Mouse (Mus musculus): ENCODE measurements around the gene Lclat1.

Lclat1 gene

DNA sequence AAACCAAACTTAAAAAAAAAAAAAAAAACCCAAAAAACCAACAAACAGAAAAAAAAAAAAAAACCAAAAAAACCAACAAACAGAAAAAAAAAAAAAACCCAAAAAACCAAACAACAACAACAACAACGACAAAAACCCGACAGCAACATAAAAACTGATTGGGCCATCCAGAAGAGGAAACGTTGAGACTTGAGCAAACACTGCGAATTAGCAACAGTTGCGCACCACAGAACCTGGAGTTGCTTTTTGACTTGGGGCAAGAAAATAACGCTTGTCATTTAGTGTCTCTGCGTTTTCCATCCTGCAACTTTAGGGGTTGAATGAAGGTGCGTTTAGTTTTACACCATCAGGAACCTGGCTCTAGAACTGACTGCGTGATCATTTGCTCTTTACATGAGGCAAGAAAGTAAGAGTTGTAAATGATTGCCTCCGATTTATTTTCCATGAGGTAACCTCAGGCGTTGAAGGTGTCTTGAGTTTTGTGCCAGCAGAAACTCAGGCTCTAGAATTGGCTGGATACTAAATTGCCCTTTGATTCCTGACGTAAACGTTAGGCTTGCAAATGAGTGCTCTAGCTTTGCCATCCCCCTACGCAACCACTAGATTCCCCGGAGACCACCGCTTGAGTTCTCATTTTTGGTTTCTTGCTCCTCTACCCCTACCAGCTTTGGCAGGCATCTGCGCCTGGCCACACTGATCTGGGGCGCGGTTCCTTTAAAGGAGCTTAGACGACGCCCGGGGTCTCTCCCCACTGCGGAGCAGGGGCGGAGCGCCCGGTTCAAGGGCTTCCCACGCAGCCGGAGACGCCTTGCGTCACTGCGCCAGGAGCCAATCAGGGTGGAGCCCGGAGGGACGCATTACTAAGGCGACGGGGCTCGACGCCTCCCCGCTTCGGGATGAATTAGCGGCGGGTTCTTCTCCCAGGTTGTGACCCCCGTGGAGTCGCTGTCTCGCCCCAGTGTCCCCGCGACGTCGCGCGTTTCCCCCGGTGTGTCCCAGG lies at the start of gene Lclat1:
TSS of gene Lclat1 (plus strand) at position 828 of the 1,000 bp plus-strand sequence.
- peak; percentile 83 to 94 for DNase-seq (ENCODE audit: low spot score in 2 of 2)

DNA sequence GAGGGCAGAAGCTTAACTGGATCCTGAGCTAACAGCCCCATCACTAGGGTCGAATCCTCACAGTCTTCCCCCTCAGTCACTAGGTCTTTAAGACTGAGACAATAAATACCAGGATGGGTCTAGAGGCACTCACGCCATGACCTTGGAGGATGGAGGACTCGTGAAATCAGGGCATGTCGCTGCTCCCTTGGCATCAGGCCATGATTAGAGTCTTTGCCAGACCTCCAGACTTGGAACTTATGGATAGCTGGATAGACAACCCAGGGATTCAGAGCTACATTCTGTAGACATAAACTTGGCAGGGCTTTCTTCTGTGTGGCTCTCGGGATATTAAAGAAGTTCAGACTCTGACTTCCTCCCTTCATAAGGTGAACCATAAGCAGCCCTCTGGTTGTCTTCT lies 49.5 kb upstream of the Lclat1 start:
- DNase-seq (ENCODE audit: low spot score in 2 of 2) = no peak

DNA sequence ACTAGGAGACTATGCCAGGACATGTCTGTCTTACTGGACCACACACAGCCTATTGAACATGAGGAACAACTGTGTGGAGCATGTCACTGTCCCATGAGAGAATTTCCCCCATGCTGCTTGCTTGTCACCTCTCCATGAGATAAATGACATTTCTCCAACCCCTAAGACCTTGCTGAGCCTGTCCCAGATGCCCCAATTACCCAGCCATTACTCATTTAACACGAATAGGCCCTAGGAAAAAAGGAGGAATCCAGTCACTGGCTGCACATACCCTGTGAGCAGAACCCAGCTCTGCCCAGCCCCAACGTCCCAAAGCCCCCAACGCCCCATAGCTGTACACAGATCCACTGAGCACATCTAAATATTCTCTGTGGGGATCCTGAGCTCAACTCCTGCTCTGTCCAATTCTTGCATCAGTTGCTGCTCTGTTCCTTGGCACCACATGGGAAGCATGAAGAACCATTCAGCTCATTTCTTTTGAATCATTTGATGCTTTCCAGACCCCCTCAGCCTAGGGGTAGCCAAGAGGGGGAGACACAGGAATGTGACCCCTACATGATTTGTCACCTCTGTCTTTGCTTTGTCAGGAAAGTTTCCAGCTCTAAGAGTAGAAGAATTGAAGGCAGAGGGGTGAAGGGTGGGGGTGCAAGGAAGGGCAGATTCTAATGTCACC lies 47.4 kb upstream of the Lclat1 start:
- no peak for DNase-seq (ENCODE audit: low spot score in 2 of 2)

DNA sequence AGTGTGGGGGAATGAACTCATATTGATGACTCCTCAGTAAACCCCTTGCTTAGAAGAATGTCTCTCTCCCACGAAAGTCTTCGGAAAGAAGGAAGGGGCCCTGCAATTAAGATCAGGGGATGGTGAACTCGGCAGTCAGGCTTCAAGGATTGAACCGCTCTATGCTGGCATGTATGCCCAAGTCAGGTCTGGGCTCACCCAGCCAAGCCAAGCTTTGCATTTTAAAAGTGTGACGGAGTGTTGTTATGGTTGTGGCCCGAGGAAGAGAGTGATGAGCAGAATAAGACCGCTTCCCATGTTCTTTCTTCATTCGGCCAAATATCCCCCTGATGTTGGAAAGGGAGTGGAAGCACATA lies 46.9 kb upstream of the Lclat1 start:
- no peak for DNase-seq (ENCODE audit: low spot score in 2 of 2)

DNA sequence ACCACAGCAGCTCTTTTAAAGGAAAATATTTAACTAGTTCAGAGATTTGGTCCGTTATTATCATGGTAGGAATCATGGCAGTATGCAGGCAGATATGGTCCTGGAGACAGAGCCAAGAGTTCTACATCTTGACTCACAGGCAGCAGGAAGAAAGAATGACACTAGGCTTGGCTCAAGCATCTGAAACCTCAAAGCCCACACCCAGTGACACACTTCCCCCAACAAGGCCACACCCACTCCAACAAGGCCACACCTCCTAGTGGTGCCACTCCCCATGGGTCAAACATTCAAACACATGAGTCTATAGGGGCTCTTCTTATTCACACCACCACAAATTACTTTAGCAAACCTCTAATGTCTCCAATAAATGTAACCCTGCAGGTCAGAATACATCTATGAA lies 45.1 kb upstream of the Lclat1 start:
- DNase-seq (ENCODE audit: low spot score in 2 of 2) = no peak

DNA sequence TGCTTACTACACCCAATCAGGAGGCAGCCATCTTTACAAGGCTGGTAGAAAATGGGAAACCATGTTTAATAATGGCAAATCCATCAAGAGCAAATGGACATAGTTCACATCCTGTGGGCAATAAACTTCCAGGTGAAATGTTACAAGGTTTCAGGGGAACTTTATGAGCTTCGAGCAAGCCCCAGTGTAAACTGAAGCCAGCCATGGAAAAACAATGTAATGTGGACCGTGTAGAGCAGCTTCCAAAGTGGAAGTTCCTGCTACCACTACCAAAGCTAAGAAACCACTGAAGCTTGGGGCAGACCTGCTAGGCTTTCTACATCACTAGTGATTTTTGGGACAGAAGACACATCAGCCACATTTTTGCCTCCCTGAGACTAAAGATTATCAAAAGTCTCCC lies 44.5 kb upstream of the Lclat1 start:
- no peak for DNase-seq (ENCODE audit: low spot score in 2 of 2)

DNA sequence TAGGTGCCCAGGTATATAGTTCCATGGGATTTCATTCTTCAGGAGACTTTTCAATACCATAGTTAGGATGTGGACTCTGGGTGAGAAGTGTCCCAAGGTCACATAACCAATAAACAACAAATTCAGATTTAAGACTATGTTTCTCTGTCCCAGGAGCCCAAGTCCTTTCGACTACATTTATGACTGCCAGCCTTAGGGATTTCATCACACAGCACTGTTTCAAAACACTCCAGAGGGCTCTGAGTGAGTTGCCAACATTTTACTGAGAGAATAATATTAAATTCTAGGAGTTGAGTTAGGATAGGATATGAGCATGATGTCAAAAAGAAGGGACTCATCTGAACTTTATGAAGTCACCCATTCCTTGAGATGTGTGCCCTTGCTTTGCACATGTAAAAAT lies 44.0 kb upstream of the Lclat1 start:
- DNase-seq (ENCODE audit: low spot score in 2 of 2) = peak in 1 of 2 experiments; percentile 10

DNA sequence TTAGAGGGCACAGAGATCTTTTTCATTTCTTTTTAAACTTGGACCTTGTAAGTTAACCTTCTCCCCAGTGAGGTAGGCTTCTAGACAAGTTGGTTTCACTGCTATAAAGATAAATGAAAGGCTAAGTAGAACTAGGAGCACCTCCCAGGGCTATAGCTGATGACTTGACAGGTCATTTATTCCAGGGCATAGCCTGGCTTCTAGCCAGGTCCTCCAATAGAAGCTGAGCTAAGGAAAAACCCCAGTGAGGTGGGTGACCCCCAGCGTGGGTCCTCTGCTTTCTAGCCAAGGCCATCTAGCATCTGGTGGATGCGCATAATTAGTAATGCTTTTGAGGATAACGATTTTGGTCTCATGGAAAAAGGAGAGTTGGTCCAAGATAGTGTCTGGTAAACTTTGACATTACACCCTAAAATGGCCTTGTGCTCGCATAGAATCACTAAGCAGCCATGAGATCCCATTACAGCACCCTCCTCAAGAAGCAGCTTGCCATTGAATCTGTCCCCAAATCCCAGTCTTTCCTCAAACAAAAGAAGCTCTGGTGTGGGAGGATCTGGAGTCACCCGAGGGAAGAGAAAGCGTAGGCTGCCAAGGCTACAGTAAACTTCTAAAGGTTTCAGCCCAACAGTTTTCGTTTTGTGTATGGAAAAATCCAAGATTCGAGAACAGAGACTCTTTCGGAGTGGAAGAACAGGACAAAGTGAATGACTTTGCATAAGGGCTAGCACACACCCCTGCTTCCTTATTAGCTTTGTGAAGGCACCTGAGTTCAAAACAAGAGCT lies 41.2 kb upstream of the Lclat1 start:
- no peak for DNase-seq (ENCODE audit: low spot score in 2 of 2)

DNA sequence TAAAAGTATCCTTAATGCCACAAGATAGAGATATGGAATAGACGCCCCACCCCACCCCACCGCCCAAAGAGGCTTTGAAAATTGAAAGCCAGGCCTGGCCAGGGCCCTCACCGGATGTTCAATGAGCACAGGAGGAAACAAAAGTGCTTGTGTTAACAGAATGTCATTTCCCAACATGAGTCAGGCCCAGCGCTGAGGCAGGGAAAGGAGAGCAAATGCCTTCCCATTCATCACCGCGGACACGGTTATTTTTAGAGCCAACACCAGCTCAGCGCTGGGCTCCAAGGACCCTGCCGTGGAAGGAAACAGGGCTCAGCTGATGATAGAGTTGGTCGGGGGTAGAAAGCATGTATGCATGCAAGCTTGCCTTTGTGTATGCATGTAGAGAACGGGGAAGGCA lies 40.4 kb upstream of the Lclat1 start:
- peak in 1 of 2 experiments; percentile 31 for DNase-seq (ENCODE audit: low spot score in 2 of 2)

DNA sequence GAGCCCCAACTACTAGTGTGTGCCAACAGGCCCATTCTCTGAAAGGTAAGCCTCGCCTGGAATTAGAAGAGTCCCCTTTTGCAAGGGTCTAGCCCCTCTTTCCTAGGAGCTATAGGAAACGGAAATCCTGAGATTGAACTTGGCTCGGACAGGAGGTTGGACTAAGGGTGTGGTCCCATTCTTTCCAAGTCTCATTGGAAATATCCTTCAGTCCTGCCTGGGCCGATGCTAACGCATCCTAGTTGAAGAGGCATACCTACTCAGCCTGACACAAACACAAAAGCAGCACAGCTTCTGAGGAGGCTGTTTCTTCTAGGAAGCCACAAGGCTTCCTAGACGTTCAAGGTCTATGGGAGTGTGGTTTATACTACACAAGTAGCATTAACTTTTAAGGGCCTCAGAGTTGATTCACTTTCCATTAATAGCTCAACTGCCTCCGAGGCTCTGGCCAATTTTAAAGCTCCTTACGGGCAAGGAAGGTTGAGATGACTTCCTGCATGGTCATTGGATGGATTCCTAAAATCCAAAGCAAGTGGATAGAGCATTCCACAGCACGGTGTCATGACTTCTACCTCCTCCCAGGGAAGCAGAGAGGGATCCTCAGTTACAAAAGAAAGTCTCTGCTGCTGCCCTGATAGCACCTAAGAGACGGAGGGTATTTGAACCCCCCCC lies 39.3 kb upstream of the Lclat1 start:
- no peak for DNase-seq (ENCODE audit: low spot score in 2 of 2)

DNA sequence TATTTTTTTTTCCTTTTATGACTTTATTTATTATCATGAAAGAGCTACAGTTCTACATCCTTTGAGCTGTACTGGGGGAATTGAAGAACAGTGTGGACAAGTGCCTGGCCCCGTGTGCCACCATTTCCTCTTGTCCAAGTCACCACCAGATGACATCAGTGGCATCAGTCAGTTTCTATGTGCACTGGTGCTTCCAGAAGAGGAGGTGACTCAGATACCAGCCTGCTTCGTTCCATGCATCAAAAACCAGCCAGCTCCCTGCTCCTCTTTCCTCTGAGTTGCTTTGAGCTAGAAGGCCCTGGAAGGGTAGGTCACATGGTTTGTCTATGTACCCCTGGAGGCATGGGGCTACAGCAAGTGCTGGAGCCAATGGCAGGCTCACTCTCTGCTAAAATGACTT lies 37.3 kb upstream of the Lclat1 start:
- no peak for DNase-seq (ENCODE audit: low spot score in 2 of 2)

DNA sequence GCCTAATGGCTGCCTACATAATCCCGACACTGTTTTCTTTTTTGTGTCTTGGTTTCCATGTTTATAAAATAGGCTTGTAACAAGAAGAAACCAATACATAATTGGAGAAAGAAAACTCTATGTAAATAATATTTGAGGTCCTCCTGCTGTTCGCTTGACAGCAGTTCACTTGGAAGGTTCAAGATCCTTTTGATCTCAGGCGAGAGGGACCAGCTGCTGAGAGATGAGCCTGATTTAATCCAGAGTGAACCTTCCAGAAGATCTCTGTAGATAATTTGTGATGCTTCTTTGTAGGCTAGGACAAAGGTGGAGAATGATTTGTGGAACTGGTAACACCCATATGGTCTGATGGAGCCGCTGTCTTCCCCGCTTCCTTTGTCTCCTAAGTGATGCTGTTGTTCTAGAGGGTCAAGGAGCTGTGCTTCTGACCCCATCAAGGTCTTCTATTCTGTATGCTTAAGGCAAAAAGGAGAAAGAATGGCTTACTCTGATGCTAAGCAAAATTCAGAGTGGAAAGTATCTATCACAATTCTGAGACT lies 36.0 kb upstream of the Lclat1 start:
- peak in 1 of 2 experiments; percentile 4 for DNase-seq (ENCODE audit: low spot score in 2 of 2)

DNA sequence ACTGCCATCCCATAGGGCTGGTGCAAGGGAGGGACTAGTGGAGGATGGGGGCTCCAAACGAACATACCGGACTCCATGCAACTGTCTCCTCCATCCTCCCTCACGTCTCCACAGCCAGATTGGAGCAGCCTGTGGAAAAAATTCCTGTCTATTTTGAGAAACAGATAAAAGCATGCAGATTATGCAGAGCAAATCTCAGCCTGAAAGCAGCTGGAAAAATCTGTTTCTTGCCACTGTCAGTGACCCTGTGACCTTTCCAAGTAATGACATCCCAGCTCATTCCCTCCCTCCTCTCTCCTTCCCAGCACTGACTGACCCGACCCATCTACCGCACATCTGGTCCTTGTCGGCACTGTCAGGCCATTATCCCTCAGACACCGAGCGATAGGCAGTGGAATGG lies 35.5 kb upstream of the Lclat1 start:
- peak; percentile 40 to 63 for DNase-seq (ENCODE audit: low spot score in 2 of 2)

DNA sequence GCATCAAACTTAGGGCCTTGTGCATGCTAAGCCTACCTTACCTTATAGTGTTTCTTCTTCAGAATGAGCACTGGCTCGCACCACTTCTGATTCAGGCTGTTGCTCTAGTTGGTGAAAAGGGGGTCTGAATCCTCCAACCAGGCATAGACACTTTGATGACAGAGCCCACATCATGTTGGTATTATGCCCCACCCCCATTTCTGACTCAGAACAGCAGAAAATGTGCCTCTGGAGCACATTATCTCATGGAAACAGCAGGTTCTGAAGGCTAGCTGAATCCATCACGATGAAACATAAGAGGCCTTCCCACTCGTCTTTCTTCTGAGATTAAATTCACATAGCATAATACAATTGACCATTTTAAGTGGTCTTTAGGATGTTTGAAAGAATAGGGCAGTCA lies 33.2 kb upstream of the Lclat1 start:
- DNase-seq (ENCODE audit: low spot score in 2 of 2) = no peak

DNA sequence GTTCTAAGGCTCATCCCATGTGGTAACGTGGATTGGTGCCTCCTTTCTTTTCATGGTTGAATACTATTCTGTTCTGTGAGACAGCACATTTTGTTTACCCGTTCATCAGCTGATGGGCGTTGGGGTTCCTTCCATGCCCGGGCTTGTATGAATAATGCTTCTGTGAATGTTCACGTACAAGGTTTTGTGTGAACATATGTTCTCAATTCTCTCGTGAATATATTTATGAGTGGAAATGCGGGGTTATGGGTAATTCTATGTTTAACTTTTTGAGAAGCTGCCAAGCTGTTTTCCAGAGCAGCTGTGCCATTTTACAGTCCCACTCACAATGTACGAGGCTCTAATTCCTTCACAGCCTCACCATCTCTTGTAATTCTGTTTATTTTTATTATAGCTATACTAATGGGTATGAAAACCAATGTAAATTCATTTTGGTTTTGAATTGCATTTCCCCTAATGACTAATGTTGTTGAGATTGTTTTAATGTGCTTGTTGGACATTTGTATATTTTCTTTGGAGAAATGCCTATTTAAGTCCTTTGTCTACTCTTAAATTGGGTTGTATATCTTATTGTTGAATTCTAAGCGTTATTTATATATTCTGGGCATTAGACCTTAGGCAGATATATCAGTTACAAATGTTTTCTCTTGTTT lies 32.4 kb upstream of the Lclat1 start:
- DNase-seq (ENCODE audit: low spot score in 2 of 2) = no peak

DNA sequence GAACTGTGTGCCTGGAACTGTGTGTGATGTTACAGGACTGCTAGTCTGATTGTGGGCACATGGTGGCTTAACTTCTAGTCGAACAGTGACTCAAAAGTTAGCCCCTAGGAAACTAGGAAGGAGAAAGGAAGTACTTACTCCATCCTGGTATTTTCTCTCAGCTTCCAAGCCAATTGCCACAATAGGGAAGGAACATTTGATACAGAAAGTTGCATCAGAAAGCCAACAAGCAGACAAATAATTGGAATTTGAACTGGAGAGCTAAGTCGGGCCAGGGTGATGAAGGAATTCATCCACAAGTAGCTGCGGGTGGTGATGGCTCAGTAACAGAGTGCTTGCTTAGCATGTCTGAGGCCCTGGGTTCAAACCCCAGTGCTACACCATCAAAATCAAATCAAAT lies 30.1 kb upstream of the Lclat1 start:
- no peak for DNase-seq (ENCODE audit: low spot score in 2 of 2)

DNA sequence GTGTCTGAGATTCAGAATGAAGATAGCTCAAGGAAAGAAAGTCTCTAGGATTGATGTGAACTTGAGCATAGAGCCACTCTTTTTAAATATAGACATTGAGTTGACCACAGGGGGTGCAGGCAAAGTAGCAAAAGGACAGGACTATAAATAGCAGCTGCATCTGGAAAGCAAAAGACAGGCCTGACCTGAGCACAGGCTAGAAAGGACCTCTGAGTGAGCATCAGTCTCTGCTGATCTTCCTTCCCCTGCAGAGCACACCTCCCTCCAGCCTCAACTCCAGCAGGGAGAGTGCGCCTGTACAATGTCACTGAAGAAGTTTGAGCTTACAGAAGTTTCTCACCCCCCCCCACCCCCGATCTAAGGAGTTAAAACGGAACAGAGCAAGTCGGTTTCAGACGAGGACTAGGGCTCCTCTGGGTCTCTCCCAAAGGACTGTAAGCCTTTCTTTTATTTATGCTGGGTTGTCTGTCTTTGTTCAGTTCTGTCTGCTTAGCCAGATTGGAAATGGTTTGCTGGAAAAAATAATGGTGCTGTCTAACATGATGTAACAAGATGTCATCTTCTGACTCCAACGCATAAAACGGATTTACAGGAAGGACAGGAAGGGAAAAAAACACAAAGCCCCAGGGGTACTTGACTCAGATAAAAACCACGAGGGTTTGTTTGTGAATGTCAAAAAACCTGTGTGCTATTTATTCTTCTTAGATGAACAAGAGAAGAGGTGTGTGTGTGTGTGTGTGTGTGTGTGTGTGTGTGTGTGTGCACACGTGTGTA lies 26.2 kb upstream of the Lclat1 start:
- no peak for DNase-seq (ENCODE audit: low spot score in 2 of 2)

DNA sequence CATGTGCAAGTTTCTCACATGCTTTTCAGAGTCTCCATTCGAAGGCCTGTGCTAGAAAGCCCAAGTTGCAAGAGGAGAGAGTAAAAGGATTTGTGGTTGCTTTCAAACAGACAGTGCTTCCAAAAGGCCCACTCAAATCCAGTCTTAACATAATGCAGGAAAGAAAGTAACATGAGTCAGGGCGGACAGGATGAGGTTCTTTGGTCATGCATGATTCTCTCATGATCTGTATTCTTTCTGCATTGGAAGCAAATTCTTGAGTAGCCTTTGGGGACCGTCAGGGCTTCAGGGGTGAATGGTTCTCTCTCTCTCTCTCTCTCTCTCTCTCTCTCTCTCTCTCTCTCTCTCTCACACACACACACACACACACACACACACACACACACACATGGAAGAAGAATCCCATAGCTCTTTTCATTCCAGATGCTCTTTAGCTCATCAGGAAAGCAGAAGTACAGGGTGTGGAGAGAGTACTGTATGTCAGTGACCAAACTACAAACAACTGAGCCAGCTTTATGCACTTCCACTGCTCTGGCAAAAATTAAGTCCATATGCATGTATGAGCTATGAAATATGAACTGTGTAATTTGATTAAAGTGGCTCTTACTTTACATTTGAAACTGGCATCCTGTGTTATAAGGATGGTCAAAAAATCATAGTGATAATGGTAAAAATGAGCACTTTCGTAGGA lies 25.1 kb upstream of the Lclat1 start:
- DNase-seq (ENCODE audit: low spot score in 2 of 2) = no peak

All from urinary bladder, postnatal 36 days (tissue).